Mouse (Mus musculus) adrenal gland, postnatal 10 days (tissue): ENCODE measurements at regions not wholly inside any gene's neighbourhood (a gene's known extent, or its start where the extent isn't known, plus 50 kb on each side); places are given as distances from the start of the nearest gene placed in this dataset.

ENCODE experiments used
- DNase-seq: peaks from one replicate; pipeline ENCODE4 v3.0.0; 2021; ENCODE audit warnings: mixed read lengths

- DNase-seq, result no peak
Observed at GRCm38 (mm10) chr9:79111326-79111725, 496.0 kb downstream of the Cd109 start.

- DNase-seq, result no peak
Observed at GRCm38 (mm10) chr9:79140970-79141369, 525.6 kb downstream of the Cd109 start.

GRCm38 (mm10) chr9:79146004-79146403, 530.7 kb downstream of the Cd109 start:
- no peak for DNase-seq

DNA sequence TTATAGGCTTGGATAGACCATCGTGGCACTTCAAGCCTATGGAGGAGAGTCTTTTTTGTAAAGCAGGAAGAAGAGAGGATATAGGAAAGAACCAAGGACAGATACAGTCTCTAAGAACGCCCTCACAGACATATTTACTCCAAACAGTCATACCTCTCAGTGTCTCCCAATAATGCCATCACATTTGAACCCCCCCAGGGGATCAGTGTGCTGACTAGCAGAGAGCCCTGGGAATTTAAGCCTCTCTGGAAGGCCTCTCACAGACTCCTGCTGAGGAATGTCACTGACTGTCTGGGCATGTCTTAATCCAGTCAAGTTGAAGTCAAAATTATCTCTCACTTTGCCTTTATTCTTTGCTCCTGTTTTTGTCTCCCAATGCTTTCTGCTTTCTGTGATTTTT, 550.2 kb downstream of the Cd109 start:
- DNase-seq, result no peak

DNA sequence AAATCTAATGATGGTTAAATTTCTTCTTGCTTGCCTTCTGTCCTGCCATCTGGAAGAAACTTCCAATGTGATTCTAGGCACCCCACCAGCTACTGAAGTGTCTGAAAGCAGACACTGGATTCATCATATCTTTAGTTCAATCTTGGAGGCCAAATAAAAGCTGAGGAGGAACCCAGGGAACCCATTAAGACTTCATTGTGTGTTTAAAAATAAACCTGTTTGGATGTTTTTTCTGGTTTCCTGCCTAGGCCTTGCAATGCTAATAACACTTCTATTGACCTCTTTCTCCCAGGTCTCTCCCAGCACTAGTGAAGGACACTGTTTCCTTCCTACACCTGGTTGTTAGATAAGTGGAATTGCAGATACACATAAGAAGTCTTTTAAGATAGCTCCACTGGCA, 545.6 kb downstream of the Col12a1 start:
- no peak for DNase-seq

- no peak for DNase-seq
Observed at GRCm38 (mm10) chr9:79179954-79180353, 538.7 kb downstream of the Col12a1 start.

- no peak for DNase-seq
Observed at GRCm38 (mm10) chr9:79195420-79195819, 523.2 kb downstream of the Col12a1 start.

GRCm38 (mm10) chr9:79201755-79202154, 516.9 kb downstream of the Col12a1 start:
- DNase-seq, result no peak

GRCm38 (mm10) chr9:79213364-79213763, 505.3 kb downstream of the Col12a1 start:
- peak; percentile 14 for DNase-seq

GRCm38 (mm10) chr9:79215986-79216385, 502.6 kb downstream of the Col12a1 start:
- DNase-seq, result no peak

GRCm38 (mm10) chr9:79216432-79216831, 502.2 kb downstream of the Col12a1 start:
- no peak for DNase-seq

DNA sequence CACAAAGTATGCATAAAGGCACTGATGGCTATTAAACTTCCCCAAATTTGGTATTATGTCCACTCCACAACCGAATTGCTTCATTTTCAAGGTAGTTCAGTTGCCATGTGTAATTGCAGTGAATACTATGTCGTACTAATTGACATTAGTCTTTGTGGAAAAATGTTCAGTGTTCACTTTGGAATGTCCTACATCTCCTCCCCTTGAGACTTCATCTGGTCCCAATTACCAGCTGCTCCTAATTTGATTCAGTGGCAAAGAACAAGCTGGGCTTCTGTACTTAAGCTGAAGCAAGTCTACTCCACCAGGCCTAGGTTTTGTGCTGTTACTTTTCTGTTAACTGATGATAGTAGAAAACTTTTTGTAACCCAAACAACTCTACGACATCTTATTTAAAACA, 485.6 kb downstream of the Col12a1 start:
- DNase-seq, result no peak

- DNase-seq, result no peak
Observed at GRCm38 (mm10) chr9:79233751-79234150, 484.9 kb downstream of the Col12a1 start.

DNA sequence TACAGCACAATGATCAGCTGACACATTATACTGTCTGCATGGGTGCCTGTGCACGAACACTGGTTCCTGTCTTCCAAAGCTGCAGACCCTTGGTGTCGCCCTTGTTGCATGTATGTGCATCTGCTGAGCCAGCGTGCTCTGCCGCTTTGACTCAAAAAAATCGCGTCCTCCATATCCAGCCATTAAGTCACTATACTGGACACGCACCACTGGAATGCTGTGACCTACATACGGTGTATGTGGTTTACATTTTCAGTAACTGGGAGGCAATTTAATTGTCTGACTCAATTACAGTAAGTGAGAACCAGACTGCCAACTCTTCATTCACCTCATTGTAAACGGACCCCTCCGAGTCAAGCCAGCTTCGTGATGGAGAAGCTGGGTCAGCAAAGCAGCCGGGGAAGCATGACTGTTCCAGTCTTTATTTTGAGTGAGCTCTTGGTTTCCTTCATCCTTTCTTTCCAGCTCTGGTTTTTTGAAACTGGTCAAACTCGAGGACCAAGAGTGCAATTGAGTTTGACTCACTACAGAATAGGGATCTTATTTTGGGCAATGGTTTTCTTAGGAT, 448.9 kb downstream of the Col12a1 start:
- no peak for DNase-seq

DNA sequence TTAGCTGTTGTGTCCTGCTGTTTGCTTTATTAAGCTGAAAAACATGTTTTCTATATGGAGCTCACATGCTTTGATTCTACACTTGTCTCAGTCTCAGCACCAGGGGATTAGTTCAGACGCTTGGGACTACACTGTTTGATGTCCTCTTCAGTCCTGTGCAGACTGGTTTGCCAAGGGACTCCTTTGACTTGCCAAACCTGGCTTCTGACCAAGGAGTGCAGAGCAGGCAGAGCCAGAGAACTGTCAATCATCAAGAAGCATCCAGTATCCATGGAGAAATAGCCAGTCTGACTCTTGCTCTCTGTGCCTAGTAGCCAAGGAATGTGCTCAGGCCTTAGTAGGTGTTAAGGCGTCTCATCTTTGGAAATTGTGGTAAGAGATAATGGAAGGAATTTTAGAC, 448.4 kb downstream of the Col12a1 start:
- DNase-seq, result peak; percentile 60

DNA sequence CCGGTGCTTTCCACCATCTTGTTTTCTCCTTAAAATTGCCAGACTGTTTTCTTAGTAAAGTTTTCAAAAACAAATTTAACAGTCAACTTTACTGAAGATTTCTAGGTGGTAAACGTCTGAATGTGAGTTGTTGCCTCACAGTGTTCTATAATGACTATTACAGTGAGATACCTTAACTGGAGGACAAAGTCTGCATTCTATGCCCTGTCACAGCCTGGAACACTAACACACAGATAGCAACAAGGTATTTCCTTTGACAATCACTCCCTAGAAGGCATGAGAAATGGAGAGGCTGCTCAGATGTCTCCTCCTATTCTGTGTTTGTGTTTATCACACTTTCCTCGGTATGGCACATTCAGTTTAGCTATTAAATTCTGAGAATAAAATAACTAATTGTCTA, 430.8 kb downstream of the Col12a1 start:
- DNase-seq, result no peak

DNA sequence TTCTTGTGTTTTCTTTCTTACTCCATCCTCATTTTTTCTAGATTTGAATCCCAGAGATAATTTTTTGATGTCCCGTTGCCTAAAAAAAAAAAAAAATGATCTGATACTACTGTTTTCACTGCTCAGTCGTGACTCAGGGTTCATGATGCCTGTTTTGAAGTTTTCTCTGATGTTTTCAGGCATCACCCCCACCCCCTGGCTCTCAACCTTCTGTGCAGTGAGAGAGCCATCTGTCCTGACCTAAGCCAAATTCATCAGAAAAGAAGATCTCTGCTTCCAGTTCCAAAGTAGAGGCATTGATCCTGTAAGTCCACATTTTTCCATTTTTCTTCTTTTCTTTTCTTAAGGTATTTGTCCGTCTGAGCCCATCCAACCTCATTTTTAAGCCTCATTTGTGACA, 423.3 kb downstream of the Col12a1 start:
- no peak for DNase-seq

GRCm38 (mm10) chr9:79301580-79301979, 417.1 kb downstream of the Col12a1 start:
- no peak for DNase-seq

DNA sequence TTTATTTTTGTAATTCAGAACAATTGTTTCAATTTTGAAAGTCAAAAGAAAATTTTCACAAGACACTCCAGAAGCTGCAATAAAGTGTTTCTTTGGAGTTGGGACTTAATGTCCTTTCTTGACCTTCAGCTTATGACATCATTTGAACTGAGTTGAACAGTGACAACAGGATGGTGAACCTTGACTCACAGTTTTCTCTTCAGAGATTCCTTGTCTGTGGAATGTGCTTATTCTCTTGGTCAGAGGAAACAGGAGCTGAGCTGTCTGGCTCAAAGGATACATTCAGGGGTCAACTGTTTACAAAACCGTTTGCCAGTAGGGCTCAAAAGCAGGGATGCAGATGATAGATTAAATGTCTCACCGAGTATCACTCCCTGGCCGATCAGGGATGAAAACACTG, 408.0 kb downstream of the Col12a1 start:
- DNase-seq, result no peak

- peak; percentile 3 for DNase-seq
Observed at GRCm38 (mm10) chr9:79317411-79317810, 401.2 kb downstream of the Col12a1 start.

- peak; percentile 52 for DNase-seq
Observed at GRCm38 (mm10) chr9:79346371-79347096, 372.1 kb downstream of the Col12a1 start.

DNA sequence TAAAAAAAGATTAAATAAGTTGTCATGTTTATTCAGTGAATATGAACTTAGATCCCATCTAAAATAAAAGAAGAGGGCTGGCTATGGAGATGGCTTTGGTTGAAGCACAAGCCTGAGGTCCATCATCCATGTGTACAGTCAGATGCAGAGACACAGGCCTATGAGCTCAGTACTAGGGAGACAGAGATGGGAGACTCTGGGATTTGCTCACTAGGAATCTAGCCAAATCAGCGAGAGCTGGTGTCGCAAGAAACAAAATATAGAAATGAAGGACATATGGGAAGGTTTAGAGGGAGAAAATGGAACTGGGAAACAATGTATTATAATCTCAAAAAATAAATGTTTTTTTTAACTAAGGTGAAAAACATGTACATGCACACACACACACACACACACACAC, 326.6 kb downstream of the Col12a1 start:
- DNase-seq, result no peak

DNA sequence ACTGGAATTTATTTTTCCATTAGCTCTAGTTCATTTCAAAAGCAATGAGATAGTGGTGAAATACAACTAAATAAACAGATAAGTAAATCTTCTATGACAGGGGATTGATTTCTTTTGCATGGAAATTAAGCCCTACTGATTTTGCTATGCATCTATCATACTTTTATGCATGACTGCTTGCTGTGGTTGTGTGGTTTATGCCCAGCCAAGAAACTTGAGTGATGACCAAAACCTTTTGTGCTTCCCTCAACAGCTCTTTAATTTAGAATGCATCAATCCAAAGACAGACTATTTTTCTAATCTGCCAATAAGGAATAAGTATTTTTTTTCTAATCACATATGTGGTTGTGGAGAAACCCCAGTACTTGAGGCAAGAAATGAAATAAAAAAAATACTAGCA, 303.6 kb downstream of the Col12a1 start:
- no peak for DNase-seq

DNA sequence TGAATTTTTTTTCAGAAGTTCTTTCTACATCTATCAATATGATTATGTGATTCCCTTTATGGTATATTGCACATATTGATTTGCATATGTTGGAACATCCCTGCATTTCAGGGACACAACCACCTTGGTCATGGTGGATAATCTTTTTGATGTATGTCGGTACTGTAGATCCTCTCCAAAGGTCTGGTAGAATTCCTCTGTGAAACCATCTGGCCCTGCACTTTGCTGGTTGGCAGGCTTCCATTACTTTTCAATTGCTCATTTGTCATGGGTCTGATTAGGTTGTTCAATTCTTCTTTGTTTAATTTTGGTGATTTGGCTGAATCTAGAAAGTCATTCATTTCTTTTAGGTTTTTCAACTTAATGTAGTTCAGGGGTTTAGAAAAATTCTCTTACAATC, 288.2 kb downstream of the Col12a1 start:
- peak; percentile 11 for DNase-seq
